Mouse (Mus musculus) hindbrain, embryonic 11.5 days (tissue): ENCODE measurements around the gene Srsf4. TPM values are rescaled to one million over a fixed set of nuclear protein-coding genes. Genes with fewer than 3 reads are reported as not detected.

Experiments
- ATAC-seq: fragments of 200-750 bp; cut with Nextera tagmentation; 2 replicates; pipeline ENCODE4 v1.8.0; 2017; ENCODE audit warnings: mild to moderate bottlenecking, moderate TSS enrichment, moderate library complexity; ENCODE audit not compliant: low FRiP score
- DNase-seq: peaks from one replicate; pipeline ENCODE4 v3.0.0-alpha.2; 2015; ENCODE audit warnings: low spot score
- H3K27ac ChIP-seq: fragments of 300-500 bp; sonication (generic); 2 replicates; pipeline ENCODE4 v1.5.1; 2014; ENCODE audit warnings: mild to moderate bottlenecking, low read depth, low read length
- H3K27me3 ChIP-seq: fragments of 300-500 bp; sonication (generic); 2 replicates; pipeline ENCODE4 v1.6.1; 2014; ENCODE audit warnings: mild to moderate bottlenecking, low read length, moderate library complexity, mixed read lengths; ENCODE audit not compliant: control insufficient read depth, insufficient read depth
- H3K36me3 ChIP-seq: fragments of 300-500 bp; sonication (generic); 2 replicates; pipeline ENCODE4 v1.6.1; 2014; ENCODE audit warnings: mild to moderate bottlenecking, low read length, moderate library complexity, mixed read lengths; ENCODE audit not compliant: control insufficient read depth, insufficient read depth
- H3K4me1 ChIP-seq: fragments of 300-500 bp; sonication (generic); replicated peaks from 2 replicates; pipeline ENCODE4 v1.6.1; 2014; ENCODE audit warnings: low read length, mixed read lengths; ENCODE audit not compliant: control insufficient read depth, insufficient read depth
- H3K4me2 ChIP-seq: fragments of 300-500 bp; sonication (generic); replicated peaks from 2 replicates; pipeline ENCODE4 v1.6.1; 2014; ENCODE audit warnings: mild to moderate bottlenecking, low read depth, low read length
- H3K4me3 ChIP-seq: fragments of 300-500 bp; sonication (generic); 2 replicates; pipeline ENCODE4 v1.5.1; 2014; ENCODE audit warnings: low read depth, low read length
- H3K9ac ChIP-seq: fragments of 300-500 bp; sonication (generic); 2 replicates; pipeline ENCODE4 v1.6.1; 2014; ENCODE audit warnings: low read depth, low read length
- H3K9me3 ChIP-seq: fragments of 300-500 bp; sonication (generic); 2 replicates; pipeline ENCODE4 v1.6.1; 2016; ENCODE audit warnings: low read length; ENCODE audit not compliant: control insufficient read depth
- WGBS: fragments of 180-500 bp; shearing (Covaris S2); extraction: QIAGEN DNeasy Blood & Tissue Kit; methylation state at CpG from one replicate; pipeline ENCODE4 v1.1.7; 2014; 5-methylcytosine and 5-hydroxymethylcytosine counted together
- polyA plus RNA-seq: library from polyadenylated mRNA; unstranded; fragments of >200 nt; fragmentation: Nextera tagmentation; extraction: Ambion mirVana; gene quantifications from 2 replicates; pipeline ENCODE4 v1.2.1, GENCODE M21; 2014

Gene Srsf4
- polyA plus RNA-seq, 1 experiment from 2014 or later, result 128 TPM

- ATAC-seq, result 0 out of 2 replicates have a peak, but pooled peaks have one; percentile 32
- H3K27ac ChIP-seq, result no peak overlapping the region
Measured at GRCm38 (mm10) chr4:131920595-131921351, 47.4 kb downstream of the Srsf4 start.

GRCm38 (mm10) chr4:131921461-131922346, 48.3 kb downstream of the Srsf4 start, which contains the start of gene Tmem200b:
Tmem200b (plus strand) TSS chr4:131921771.
- WGBS, result 2% methylated on average over 94 of the region's 130 CpGs

More at GRCm38 (mm10) chr4:131920595-131921351, 47.4 kb downstream of the Srsf4 start:
- peak; percentile 73 for DNase-seq
- Histone ChIP-seq H3K9me3 (no peaks in the 10 kb centered on the region), H3K27me3 (peaks cover 79% of the 10 kb centered on the region), H3K4me1 (peaks cover 24% of the 10 kb centered on the region), H3K9ac (peak overlapping the region; percentile 37), H3K4me2 (peak overlapping the region; percentile 85), H3K36me3 (0 out of 2 replicates have a peak, but pooled peaks cover 4% of the 10 kb centered on the region), H3K4me3 (peak overlapping the region; percentile 42)
- WGBS, result under 1% methylated on average over 57 of the region's 76 CpGs

GRCm38 (mm10) chr4:131922404-131922803, 49.0 kb downstream of the Srsf4 start:
- no peak overlapping the region for H3K27ac ChIP-seq
- H3K27me3 ChIP-seq, result peaks cover 64% of the 10 kb centered on the region
- peak overlapping the region; percentile 49; the same call in 1 of the 2 replicates for H3K9ac ChIP-seq
- H3K4me2 ChIP-seq, result peak overlapping the region; percentile 85
- no peaks in the 10 kb centered on the region for H3K9me3 ChIP-seq
- DNase-seq (no peak), ATAC-seq (peak; percentile 18; the same call in 1 of the 2 replicates)
- peak overlapping the region; percentile 42 for H3K4me3 ChIP-seq
- peaks cover 4% of the 10 kb centered on the region; the same call in 1 of the 2 replicates for H3K36me3 ChIP-seq
- 57% methylated on average over 15 of the region's 15 CpGs for WGBS
- H3K4me1 ChIP-seq, result peaks cover 22% of the 10 kb centered on the region

More at GRCm38 (mm10) chr4:131921461-131922346, 48.3 kb downstream of the Srsf4 start, which contains the start of gene Tmem200b:
- ATAC-seq (peak; percentile 11; the same call in 1 of the 2 replicates), DNase-seq (peak; percentile 54)
- Histone ChIP-seq H3K36me3 (peaks cover 4% of the 10 kb centered on the region; the same call in 1 of the 2 replicates), H3K9ac (peak within 1 kb of the TSS; percentile 49), H3K4me3 (peak within 1 kb of the TSS; percentile 42), H3K4me2 (peak within 1 kb of the TSS; percentile 85), H3K27me3 (peaks cover 70% of the 10 kb centered on the region), H3K27ac (no peak within 1 kb of the TSS), H3K9me3 (no peaks in the 10 kb centered on the region), H3K4me1 (peaks cover 22% of the 10 kb centered on the region)

- WGBS, result 83% methylated on average over 6 of the region's 6 CpGs
- peaks cover 17% of the 10 kb centered on the region for H3K4me1 ChIP-seq
- no peak for ATAC-seq
Measured at GRCm38 (mm10) chr4:131924096-131924810, 50.8 kb downstream of the Srsf4 start.

DNA sequence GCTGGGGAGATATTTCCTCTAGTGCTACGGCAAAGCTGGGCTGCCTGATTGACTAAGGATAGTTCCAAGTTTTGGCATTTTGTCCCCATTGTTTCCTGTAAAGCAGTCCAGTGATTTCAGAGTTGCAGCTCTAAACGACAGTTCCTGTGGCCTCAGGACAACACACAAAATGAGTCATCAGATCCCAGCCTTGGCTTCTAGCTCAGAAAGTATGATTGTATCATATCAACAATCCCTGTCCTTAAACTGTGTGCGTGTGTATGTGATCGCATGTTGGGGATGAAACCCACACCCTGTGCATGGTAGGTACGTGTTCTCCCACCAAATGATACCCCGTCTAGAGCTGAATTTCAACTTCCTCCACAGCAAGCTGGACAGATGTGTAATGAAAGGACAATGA, 55.7 kb downstream of the Srsf4 start:
- Histone ChIP-seq H3K9ac (no peak overlapping the region), H3K4me1 (no peaks in the 10 kb centered on the region; the same call in 1 of the 2 replicates), H3K9me3 (no peaks in the 10 kb centered on the region), H3K36me3 (peaks cover 8% of the 10 kb centered on the region), H3K27ac (no peak overlapping the region), H3K4me3 (no peak overlapping the region), H3K27me3 (peaks cover under 1% of the 10 kb centered on the region; the same call in 1 of the 2 replicates), H3K4me2 (no peak overlapping the region)
- WGBS, result 93% methylated on average over 6 of the region's 6 CpGs
- DNase-seq (no peak), ATAC-seq (no peak)

More at GRCm38 (mm10) chr4:131924096-131924810, 50.8 kb downstream of the Srsf4 start:
- H3K9me3 ChIP-seq, result no peaks in the 10 kb centered on the region
- no peak overlapping the region for H3K27ac ChIP-seq
- DNase-seq, result no peak
- no peak overlapping the region for H3K4me3 ChIP-seq
- peaks cover 50% of the 10 kb centered on the region for H3K27me3 ChIP-seq
- H3K4me2 ChIP-seq, result no peak overlapping the region
- no peak overlapping the region for H3K9ac ChIP-seq
- H3K36me3 ChIP-seq, result peaks cover 7% of the 10 kb centered on the region

- DNase-seq (no peak), ATAC-seq (no peak)
- no peaks in the 10 kb centered on the region for H3K36me3 ChIP-seq
- H3K4me1 ChIP-seq, result no peaks in the 10 kb centered on the region
- no peak overlapping the region for H3K27ac ChIP-seq
- no peaks in the 10 kb centered on the region for H3K27me3 ChIP-seq
- WGBS, result 86% methylated on average over 2 of the region's 2 CpGs
- H3K4me2 ChIP-seq, result no peak overlapping the region
- H3K4me3 ChIP-seq, result no peak overlapping the region
- H3K9me3 ChIP-seq, result no peaks in the 10 kb centered on the region
- no peak overlapping the region for H3K9ac ChIP-seq
Measured at GRCm38 (mm10) chr4:131939459-131939858, 66.0 kb downstream of the Srsf4 start.

DNA sequence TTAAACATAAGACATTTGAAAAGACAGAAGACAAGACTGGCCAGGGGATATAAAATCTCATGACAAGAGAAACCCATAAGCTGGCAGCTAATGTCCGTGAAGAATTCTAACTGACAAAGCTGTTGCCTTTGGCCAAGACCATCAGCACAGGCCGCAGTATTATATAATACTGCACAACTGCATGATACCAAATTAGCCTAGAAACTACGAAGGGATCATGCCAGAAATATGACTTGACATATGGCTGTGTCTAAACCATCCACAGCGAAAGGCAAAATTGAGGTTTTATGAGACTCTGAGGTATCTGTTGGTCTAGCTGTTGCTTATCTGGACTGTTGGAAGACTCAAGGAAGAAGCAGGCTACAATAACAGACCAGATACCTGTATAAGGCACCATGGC, 67.4 kb downstream of the Srsf4 start:
- ATAC-seq (no peak), DNase-seq (no peak)
- Histone ChIP-seq H3K27ac (no peak overlapping the region), H3K36me3 (no peaks in the 10 kb centered on the region), H3K9me3 (no peaks in the 10 kb centered on the region), H3K4me1 (no peaks in the 10 kb centered on the region), H3K27me3 (no peaks in the 10 kb centered on the region), H3K4me3 (no peak overlapping the region), H3K9ac (no peak overlapping the region), H3K4me2 (no peak overlapping the region)
- 97% methylated on average over 4 of the region's 4 CpGs for WGBS

- H3K4me2 ChIP-seq, result no peak overlapping the region
- no peak overlapping the region for H3K4me3 ChIP-seq
- DNase-seq (no peak), ATAC-seq (no peak)
- H3K27ac ChIP-seq, result no peak overlapping the region
- H3K36me3 ChIP-seq, result no peaks in the 10 kb centered on the region
- 89% methylated on average over 11 of the region's 11 CpGs for WGBS
- H3K4me1 ChIP-seq, result no peaks in the 10 kb centered on the region; the same call in 1 of the 2 replicates
- no peak overlapping the region for H3K9ac ChIP-seq
- H3K9me3 ChIP-seq, result no peaks in the 10 kb centered on the region
- no peaks in the 10 kb centered on the region for H3K27me3 ChIP-seq
Measured at GRCm38 (mm10) chr4:131947848-131948247, 74.4 kb downstream of the Srsf4 start.
